Mouse (Mus musculus) right cerebral cortex, postnatal 14 days (tissue): Measurements from ENCODE around the gene Sohlh1.

ENCODE experiments used
- DNase-seq: peaks from one replicate; pipeline ENCODE4 v3.0.0; 2022

Sohlh1 gene

GRCm38 (mm10) chr2:25847226-25847625 is at the start of gene Sohlh1:
Gene Sohlh1 (minus strand): TSS chr2:25847248.
- DNase-seq, result no peak

GRCm38 (mm10) chr2:25892440-25892839 is 45.4 kb upstream of the Sohlh1 start:
- DNase-seq, result no peak

GRCm38 (mm10) chr2:25888144-25888543 is 41.1 kb upstream of the Sohlh1 start:
- DNase-seq, result no peak

GRCm38 (mm10) chr2:25887226-25887625 is 40.2 kb upstream of the Sohlh1 start:
- DNase-seq, result no peak

GRCm38 (mm10) chr2:25884756-25885155 is 37.7 kb upstream of the Sohlh1 start:
- no peak for DNase-seq

GRCm38 (mm10) chr2:25882276-25882675 is 35.2 kb upstream of the Sohlh1 start:
- DNase-seq, result no peak

- no peak for DNase-seq
Observed at GRCm38 (mm10) chr2:25879061-25879460, 32.0 kb upstream of the Sohlh1 start.

- DNase-seq, result no peak
Observed at GRCm38 (mm10) chr2:25878516-25878915, 31.5 kb upstream of the Sohlh1 start.

- DNase-seq, result peak; percentile 45
Observed at GRCm38 (mm10) chr2:25877736-25878268, 30.8 kb upstream of the Sohlh1 start.

- DNase-seq, result no peak
Observed at GRCm38 (mm10) chr2:25877250-25877735, 30.2 kb upstream of the Sohlh1 start.

GRCm38 (mm10) chr2:25866656-25867055 is 19.6 kb upstream of the Sohlh1 start:
- no peak for DNase-seq

- DNase-seq, result peak; percentile 75
Observed at GRCm38 (mm10) chr2:25865412-25865811, 18.4 kb upstream of the Sohlh1 start.

- DNase-seq, result no peak
Observed at GRCm38 (mm10) chr2:25864230-25864629, 17.2 kb upstream of the Sohlh1 start.

- DNase-seq, result peak; percentile 68
Observed at GRCm38 (mm10) chr2:25863337-25864131, 16.5 kb upstream of the Sohlh1 start, which contains the start of gene Kcnt1. Gene Kcnt1 (plus strand): TSS chr2:25863734.

- no peak for DNase-seq
Observed at GRCm38 (mm10) chr2:25862696-25863270, 15.7 kb upstream of the Sohlh1 start.

GRCm38 (mm10) chr2:25862038-25862437 is 15.0 kb upstream of the Sohlh1 start:
- no peak for DNase-seq

- no peak for DNase-seq
Observed at GRCm38 (mm10) chr2:25859891-25860290, 12.8 kb upstream of the Sohlh1 start.

- no peak for DNase-seq
Observed at GRCm38 (mm10) chr2:25853998-25854397, 7.0 kb upstream of the Sohlh1 start.

GRCm38 (mm10) chr2:25852626-25853025 is 5.6 kb upstream of the Sohlh1 start:
- peak; percentile 56 for DNase-seq

GRCm38 (mm10) chr2:25850330-25850729 is 3.3 kb upstream of the Sohlh1 start:
- peak; percentile 59 for DNase-seq

GRCm38 (mm10) chr2:25846516-25846915 is 532 bp downstream of the Sohlh1 start:
- DNase-seq, result no peak

GRCm38 (mm10) chr2:25844097-25844496 is 3.0 kb downstream of the Sohlh1 start:
- DNase-seq, result no peak

- DNase-seq, result no peak
Observed at GRCm38 (mm10) chr2:25842758-25843157, 4.3 kb downstream of the Sohlh1 start.

GRCm38 (mm10) chr2:25842161-25842560 is 4.9 kb downstream of the Sohlh1 start:
- DNase-seq, result no peak
